Mouse (Mus musculus): ENCODE results near the gene Vps13c.

Vps13c gene

GRCm38 (mm10) chr9:67839981-67840859 lies at the start of gene Vps13c:
Gene Vps13c, plus strand, starts transcription at chr9:67840396.
- peak; percentile 72 to 80 for DNase-seq

DNA sequence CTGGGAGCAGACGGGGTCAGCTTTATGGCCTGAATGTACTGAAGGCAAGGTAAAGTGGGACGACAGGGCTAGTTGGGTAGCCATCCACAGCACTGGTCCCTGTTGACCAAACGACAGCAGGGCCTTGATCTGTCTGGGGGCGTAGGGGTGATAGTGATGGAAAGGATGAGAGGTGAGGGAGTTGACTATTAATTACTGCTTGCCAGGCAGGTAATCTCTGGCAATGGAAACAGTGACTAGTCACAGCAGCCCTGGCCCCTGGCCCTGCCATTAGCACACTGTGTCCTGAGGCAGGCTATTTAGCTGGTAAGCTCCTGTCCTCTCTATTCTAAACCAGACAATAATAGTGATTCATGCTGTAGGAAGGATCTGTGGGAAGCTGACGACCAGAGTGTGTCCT lies 47.8 kb upstream of the Vps13c start:
- DNase-seq = no peak

DNA sequence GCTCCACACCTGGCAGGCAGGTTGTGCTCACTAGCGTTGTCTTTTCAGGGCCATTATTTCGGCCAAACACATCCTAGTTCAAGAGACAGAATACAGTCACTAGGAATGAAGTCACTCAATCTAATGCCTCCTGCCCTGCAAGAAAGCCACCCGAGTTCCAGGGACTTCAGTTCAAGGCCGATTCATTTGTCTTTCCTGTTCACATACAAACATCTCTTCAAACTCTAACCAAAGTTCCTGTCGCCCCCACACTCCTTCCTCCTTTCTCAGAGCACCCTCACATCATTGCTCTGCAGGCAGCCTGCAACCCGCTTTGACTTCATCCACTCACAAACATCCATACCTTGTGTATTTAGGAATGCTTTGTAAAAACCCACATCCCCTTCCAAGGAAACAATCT lies 46.7 kb upstream of the Vps13c start:
- no peak for DNase-seq

GRCm38 (mm10) chr9:67794216-67794615 lies 46.0 kb upstream of the Vps13c start:
- no peak for DNase-seq

- no peak for DNase-seq
These were observed 45.5 kb upstream of the Vps13c start for GRCm38 (mm10) chr9:67794668-67795067.

- DNase-seq = no peak
These were observed 45.0 kb upstream of the Vps13c start for GRCm38 (mm10) chr9:67795205-67795675.

DNA sequence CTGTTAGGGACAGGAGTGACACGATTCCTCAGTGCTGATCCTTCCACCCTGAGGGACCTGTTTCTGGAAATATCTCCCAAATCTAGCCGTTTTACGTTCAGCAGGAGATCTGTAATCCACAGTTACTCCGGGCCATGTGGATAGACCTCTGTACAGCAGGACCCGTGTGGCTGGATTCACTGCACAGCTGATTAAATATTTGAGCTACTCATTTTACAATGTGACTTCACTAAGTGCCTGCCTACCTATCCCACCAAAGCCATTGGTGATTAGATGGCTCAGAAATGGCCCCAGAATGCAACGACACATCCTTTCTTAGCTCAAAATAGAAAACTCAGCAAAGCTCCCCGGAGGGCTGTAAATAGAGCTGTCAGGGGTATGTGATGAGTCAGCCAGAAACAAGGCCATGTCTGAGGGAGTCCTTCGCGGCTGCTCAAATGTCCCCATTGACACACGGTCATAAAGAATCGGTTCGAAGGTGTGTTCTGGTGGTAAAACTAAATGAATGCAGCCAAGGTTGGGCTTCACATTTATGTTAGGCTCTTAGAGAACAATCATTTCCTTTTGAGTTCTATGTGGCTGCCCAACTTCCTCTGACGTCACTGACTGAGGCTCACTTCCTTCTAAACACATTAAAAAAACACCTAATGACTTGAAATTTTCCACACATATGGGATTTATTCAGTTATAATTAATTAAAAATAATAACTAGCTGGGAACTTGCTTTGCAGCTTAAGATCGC lies 40.9 kb upstream of the Vps13c start:
- DNase-seq = no peak

GRCm38 (mm10) chr9:67802241-67802640 lies 38.0 kb upstream of the Vps13c start:
- peak in 1 of 2 experiments; percentile 5 for DNase-seq

GRCm38 (mm10) chr9:67807000-67807399 lies 33.2 kb upstream of the Vps13c start:
- DNase-seq = no peak

DNA sequence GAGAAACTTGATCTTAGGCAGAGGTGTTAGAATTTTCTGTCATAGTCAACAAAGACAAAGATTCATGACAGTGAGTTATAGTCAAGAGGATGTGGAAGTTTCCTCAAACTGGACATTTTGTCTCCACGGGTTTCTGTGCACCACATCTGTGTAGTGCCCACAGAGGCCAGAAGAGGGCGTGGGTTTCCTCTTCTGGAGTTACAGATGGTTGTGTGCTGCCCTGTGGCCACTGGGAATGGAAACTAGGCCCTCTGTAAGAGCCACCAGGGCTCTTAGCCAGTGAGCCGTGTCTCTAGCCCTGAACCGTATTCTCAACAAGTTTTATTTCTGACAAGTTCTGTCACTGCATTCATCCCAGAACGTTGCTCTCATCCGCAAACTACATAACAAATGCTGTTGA lies 29.7 kb upstream of the Vps13c start:
- no peak for DNase-seq

GRCm38 (mm10) chr9:67811116-67811515 lies 29.1 kb upstream of the Vps13c start:
- DNase-seq = no peak

DNA sequence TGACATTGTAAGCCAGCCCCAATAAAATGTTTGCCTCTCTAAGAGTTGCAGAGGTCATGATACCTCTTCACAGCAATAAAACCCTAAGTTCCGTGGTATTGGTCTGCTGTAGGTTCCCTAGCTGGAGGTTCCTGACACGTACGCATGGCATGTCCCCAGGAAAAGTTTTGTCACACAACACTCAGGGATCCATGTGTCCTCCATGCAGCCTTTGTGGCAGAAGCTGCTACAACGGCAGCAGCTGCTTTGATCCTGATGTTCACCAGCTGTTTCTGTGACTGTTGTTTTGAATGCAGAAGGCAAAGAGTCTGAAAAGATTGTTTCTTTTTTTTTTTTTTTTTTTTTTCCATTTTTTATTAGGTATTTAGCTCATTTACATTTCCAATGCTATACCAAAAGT lies 27.0 kb upstream of the Vps13c start:
- no peak for DNase-seq

- peak in 1 of 2 experiments; percentile 13 for DNase-seq
These were observed 26.4 kb upstream of the Vps13c start for GRCm38 (mm10) chr9:67813665-67814337.

DNA sequence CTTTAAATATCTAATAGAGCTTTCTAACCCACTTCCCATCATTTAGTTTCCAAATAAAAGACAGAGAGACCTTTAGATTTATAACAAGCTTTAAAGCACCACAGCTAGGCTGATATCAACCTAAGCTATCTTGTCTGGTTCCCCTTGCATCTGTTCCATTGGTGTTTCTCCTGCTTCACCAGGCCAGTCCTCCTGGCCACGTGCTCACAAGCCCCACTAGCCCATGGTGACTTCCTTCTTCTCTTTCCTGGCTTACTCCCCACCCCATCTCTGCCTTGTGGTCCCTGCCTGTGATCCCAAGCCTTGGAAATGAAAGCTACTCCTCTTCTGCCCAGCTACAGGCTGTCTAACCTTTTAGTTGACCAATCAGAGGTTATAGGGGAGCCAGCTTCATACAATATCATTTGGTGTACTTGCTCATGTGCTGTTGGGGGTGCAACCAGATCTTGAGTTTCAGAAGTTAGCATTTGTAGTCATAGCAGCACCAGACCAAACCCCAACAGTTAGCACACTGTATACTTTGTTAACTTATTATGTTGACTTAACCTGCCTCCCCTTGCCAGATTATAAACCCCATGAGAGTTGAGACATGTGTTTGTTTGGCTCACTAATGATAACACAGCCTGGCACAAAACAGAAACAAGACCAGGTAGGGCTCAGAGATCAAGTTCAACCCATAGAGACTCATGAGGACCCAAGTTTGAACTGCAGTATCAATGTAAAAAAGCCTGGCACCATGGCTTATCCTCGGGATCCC lies 23.8 kb upstream of the Vps13c start:
- DNase-seq = no peak

DNA sequence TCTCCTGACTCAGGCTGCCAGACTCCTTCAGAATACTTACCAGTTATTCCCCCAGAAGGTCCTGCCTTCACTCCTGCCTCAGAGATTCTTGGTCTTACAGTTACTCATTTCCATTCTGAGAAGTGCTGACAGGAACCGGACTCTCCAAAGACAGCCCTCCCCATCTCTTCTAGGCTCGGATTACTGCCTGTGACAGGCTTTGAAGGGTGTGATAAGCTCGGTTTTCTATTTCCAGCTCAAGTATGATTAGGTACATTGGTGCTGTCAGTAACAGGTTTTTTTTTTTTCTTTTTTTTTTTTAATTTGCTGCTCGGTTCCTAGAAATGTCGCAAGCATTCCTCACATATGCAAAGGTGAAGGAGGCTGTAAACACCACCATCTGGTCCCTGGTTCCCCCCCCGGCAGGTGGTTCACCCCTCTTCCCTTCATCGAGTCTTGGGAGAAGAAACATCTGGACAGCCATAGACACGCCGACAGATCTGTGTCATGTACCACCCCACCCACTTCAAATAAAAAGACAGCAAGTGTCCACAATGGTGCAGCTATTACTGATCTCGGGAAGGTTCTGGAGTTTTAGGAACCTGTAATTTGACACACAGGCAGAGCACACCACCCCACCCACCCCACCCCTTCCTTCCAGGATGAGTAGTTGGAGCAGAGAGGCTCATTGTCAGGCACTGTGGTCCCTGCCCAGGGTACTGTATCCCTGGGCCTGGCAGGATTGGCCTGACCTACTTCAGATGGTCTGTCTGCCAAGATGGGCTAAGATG lies 22.1 kb upstream of the Vps13c start:
- no peak for DNase-seq

- no peak for DNase-seq
These were observed 21.6 kb upstream of the Vps13c start for GRCm38 (mm10) chr9:67818668-67818950.

DNA sequence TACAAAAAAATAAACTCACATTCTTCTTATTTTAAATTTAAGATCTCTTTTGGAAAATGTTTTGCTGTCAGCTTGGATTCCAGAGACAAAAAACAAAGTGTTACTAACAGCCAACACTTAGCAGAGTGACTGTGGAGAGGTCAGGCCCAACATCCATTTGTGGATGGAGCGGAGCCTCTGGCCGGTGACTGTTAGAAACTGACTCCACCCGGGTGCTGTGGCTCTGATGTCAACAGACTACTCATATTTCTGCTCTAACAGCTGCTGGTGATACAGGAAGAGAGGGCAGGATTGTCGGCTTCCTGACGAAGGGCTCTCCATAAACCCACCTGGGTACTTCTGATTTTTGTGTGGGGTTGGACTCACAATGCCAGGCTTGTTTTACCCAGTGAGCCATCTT lies 17.1 kb upstream of the Vps13c start:
- DNase-seq = no peak

DNA sequence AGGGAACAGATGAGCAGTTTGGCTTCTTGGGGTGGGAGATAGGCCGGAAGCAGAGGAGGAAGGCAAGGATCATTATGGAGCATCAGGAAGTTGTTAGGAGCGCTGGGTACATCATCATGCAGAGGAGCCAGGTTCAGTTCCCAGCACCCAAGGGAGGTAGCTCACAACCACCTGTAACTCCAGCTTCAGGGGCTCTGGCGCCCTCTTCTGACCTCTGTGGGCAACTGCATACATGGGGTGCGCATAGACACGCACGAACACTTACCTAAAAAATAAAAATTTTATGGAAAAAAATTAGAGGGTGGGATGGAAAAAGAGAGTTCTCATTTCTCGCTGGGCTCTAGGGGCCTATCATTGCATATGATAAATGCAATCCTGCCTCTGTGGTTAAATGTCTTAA lies 14.7 kb upstream of the Vps13c start:
- no peak for DNase-seq

DNA sequence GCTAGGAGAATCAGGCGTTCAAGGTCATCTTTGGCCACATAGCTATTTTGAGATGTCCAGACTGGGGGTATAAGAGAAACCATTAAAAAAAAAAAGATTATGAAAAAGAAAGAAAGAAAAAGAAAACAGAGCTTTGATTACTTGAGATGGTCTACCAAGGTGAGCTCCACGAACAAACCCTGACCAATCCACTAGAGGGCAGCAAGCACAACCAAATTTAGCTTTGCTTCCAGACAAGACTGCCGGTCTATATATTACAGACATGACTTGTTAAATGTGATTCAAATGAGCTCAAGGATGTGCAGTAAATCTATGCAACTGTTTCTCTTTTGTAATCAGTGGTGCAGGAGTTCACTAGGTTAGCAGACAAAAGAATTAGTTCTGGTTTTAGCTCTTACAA lies 12.0 kb upstream of the Vps13c start:
- no peak for DNase-seq

- no peak for DNase-seq
These were observed 9.5 kb upstream of the Vps13c start for GRCm38 (mm10) chr9:67830411-67831358.

Measured in thymus, adult 18-20 months (tissue).